ENCODE assay signal across 9 mouse cellular contexts in the genomic region with DNA sequence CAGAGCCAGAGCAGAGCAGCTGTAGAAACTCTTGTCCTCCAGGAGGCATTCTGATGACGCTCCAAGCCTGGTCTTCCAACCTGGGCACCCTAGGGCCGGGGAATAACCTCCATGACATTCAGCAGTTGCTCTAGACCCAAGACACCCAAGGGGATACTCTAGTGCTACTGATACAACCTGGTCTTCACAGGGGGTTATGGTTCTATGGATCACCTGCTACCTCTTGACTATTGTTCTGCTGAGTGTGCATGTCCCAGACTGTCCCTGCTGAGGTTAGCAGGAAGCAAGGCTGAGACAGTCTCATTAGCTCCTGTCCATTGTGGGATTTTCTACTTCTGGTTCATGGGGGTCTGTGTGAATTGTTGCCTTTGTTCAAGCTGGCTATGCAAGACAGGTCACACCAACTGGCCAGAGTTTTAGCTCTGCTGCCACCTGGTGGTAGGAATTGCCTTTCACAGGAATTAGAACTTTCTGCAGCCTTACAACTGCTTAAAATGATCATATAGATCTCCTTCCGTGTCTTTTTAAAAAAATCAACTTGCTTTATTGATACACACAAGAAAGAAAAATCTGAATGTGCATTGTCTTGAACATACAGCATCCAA. TPM values are rescaled to one million over a fixed set of nuclear protein-coding genes. Genes with fewer than 3 reads are reported as not detected.
DNase-seq lines count a peak whose midpoint lies in the region; ATAC-seq lines count a peak whose summit lies in the region.
"Had no signal": no experiment of that assay in that cellular context is flagged by ENCODE, and none has a peak within 500 bp of the region (broad histone marks: within the 10 kb centered on the region; RNA-seq: fewer than 3 reads in every experiment).

No protein-coding gene starts in this region.

- WGBS in forebrain, embryonic 11.5 days, result 53% methylated on average over 3 of the region's 3 CpGs
- 53% methylated on average over 3 of the region's 3 CpGs for WGBS in hindbrain, embryonic 14.5 days

- no peak overlapping the region for H3K4me2 ChIP-seq in forebrain, embryonic 11.5 days (ENCODE audit: low read depth, low read length, severe bottlenecking)
- no peak overlapping the region for H3K4me2 ChIP-seq in hindbrain, embryonic 14.5 days (replicated peaks)

- no peak overlapping the region for H3K9ac ChIP-seq in forebrain, embryonic 11.5 days (ENCODE audit: low read length)
- H3K9ac ChIP-seq in hindbrain, embryonic 14.5 days, result no peak overlapping the region

- ATAC-seq in forebrain, embryonic 11.5 days (replicated peaks; ENCODE audit: low FRiP score), result peak; percentile 88
- ATAC-seq in hindbrain, embryonic 14.5 days (ENCODE audit: low FRiP score), result peak; percentile 90

- no peak overlapping the region for H3K4me3 ChIP-seq in forebrain, embryonic 11.5 days (ENCODE audit: low read depth, low read length)
- H3K4me3 ChIP-seq in hindbrain, embryonic 14.5 days (replicated peaks; ENCODE audit: low read length), result no peak overlapping the region
- H3K4me3 ChIP-seq: megakaryocyte, embryonic 14.5 days had no signal

- H3K9me3 ChIP-seq in forebrain, embryonic 11.5 days (ENCODE audit: control insufficient read depth, low read length), result no peaks in the 10 kb centered on the region
- no peaks in the 10 kb centered on the region for H3K9me3 ChIP-seq in hindbrain, embryonic 14.5 days (ENCODE audit: control insufficient read depth, low read length)
- H3K9me3 ChIP-seq: megakaryocyte, embryonic 14.5 days had no signal

- H3K36me3 ChIP-seq in forebrain, embryonic 11.5 days (ENCODE audit: control insufficient read depth, insufficient read depth, low read length), result no peaks in the 10 kb centered on the region
- no peaks in the 10 kb centered on the region for H3K36me3 ChIP-seq in hindbrain, embryonic 14.5 days (replicated peaks; ENCODE audit: control insufficient read depth, insufficient read depth)

- H3K4me1 ChIP-seq in forebrain, embryonic 11.5 days (replicated peaks; ENCODE audit: control insufficient read depth, insufficient read depth, low read length), result no peaks in the 10 kb centered on the region
- no peaks in the 10 kb centered on the region for H3K4me1 ChIP-seq in hindbrain, embryonic 14.5 days (replicated peaks; ENCODE audit: control insufficient read depth, insufficient read depth, low read length)
- H3K4me1 ChIP-seq: megakaryocyte, embryonic 14.5 days had no signal

- peak; percentile 20 for DNase-seq in MEL-GATA-1-ER (ENCODE audit: extremely low read depth, low read depth)
- DNase-seq in c-Kit-negative CD71-positive TER-119-positive erythroid progenitor cells, embryonic 14.5 days (ENCODE audit: low read depth, low spot score), result peak; percentile 3
- peak; percentile 84 for DNase-seq in forebrain, embryonic 11.5 days (ENCODE audit: low spot score)
- peak; percentile 92 for DNase-seq in hindbrain, embryonic 14.5 days (ENCODE audit: low spot score)
- peak; percentile 83 to 86 for DNase-seq in layer of hippocampus, postnatal 10 days (ENCODE audit: low spot score in 2 of 2)
- peak; percentile 84 for DNase-seq in lung, postnatal 36 days
- DNase-seq in right cerebral cortex, postnatal 10 days (ENCODE audit: low spot score in 2 of 2), result peak; percentile 77 to 86
- peak; percentile 81 for DNase-seq in urinary bladder, postnatal 25 days (ENCODE audit: low spot score)

- no peak overlapping the region for H3K27ac ChIP-seq in forebrain, embryonic 11.5 days (ENCODE audit: low read depth, low read length)
- no peak overlapping the region for H3K27ac ChIP-seq in hindbrain, embryonic 14.5 days

- no peaks in the 10 kb centered on the region for H3K27me3 ChIP-seq in forebrain, embryonic 11.5 days (ENCODE audit: control insufficient read depth, insufficient read depth, low read length)
- no peaks in the 10 kb centered on the region for H3K27me3 ChIP-seq in hindbrain, embryonic 14.5 days (ENCODE audit: control insufficient read depth, insufficient read depth, low read length)
- H3K27me3 ChIP-seq: megakaryocyte, embryonic 14.5 days had no signal

RNA-seq across cellular contexts. Expression of a gene that starts 30.8 kb away (rescaled TPM):
- polyA plus RNA-seq in forebrain, embryonic 11.5 days (2014; fragmentation: Nextera tagmentation; extraction: Ambion mirVana), result 41.0 and 43.6 TPM in 2 replicates
- 58.7 and 60.3 TPM in 2 replicates for polyA plus RNA-seq in hindbrain, embryonic 14.5 days (2014; fragmentation: Nextera tagmentation; extraction: Ambion mirVana)
- total RNA-seq in layer of hippocampus, postnatal 10 days (2021), result 10 to 100 TPM; 27.1 to 27.2 TPM

RNA-seq across cellular contexts. Expression of a gene that starts 51.2 kb away (rescaled TPM):
- polyA plus RNA-seq in forebrain, embryonic 11.5 days (2014; fragmentation: Nextera tagmentation; extraction: Ambion mirVana), result 0.15 TPM in 1 of 2 replicates, not detected in the other
- polyA plus RNA-seq in hindbrain, embryonic 14.5 days (2014; fragmentation: Nextera tagmentation; extraction: Ambion mirVana), result 3.7 and 4.1 TPM in 2 replicates
- total RNA-seq in layer of hippocampus, postnatal 10 days (2021), result 1 to 10 TPM; 4.6 to 4.7 TPM

Comparison
In these comparisons a context has a peak if more than half of its experiments do, and no peak if none do; other contexts are left out.
1. DNase-seq: peak in every context shown above with its lines; median percentile 92 in hindbrain, embryonic 14.5 days; 84 in layer of hippocampus, postnatal 10 days; 84 in forebrain, embryonic 11.5 days; 84 in lung, postnatal 36 days; 82 in right cerebral cortex, postnatal 10 days; 81 in urinary bladder, postnatal 25 days; 20 in MEL-GATA-1-ER; 3 in c-Kit-negative CD71-positive TER-119-positive erythroid progenitor cells, embryonic 14.5 days.